10 mouse cellular contexts compared by ENCODE assay signal in genomic region chr9:105048351-105048750, GRCm38 (mm10). TPM values are rescaled to one million over a fixed set of nuclear protein-coding genes. Genes with fewer than 3 reads are reported as not detected.
DNase-seq lines count a peak whose midpoint lies in the region; ATAC-seq and TF ChIP-seq lines count a peak whose summit lies in the region.
"Had no signal": no experiment of that assay in that cellular context is flagged by ENCODE, and none has a peak within 500 bp of the region (broad histone marks: within the 10 kb centered on the region; RNA-seq: fewer than 3 reads in every experiment).

No protein-coding gene starts in this region.

- no peak overlapping the region for H3K4me2 ChIP-seq in hindbrain, embryonic 13.5 days
- no peak overlapping the region for H3K4me2 ChIP-seq in hindbrain, embryonic 12.5 days (replicated peaks)
- H3K4me2 ChIP-seq in midbrain, embryonic 12.5 days (replicated peaks): no peak overlapping the region
- H3K4me2 ChIP-seq in lung, postnatal 0 days (replicated peaks; ENCODE audit: low read depth, low read length): no peak overlapping the region

- H3K36me3 ChIP-seq in hindbrain, embryonic 13.5 days: no peaks in the 10 kb centered on the region
- H3K36me3 ChIP-seq in hindbrain, embryonic 12.5 days: no peaks in the 10 kb centered on the region
- no peaks in the 10 kb centered on the region for H3K36me3 ChIP-seq in midbrain, embryonic 12.5 days
- H3K36me3 ChIP-seq in lung, postnatal 0 days (ENCODE audit: insufficient read depth, low read length): no peaks in the 10 kb centered on the region

- H3K27ac ChIP-seq in hindbrain, embryonic 13.5 days: peak overlapping the region; percentile 56
- H3K27ac ChIP-seq in hindbrain, embryonic 12.5 days: no peak overlapping the region
- H3K27ac ChIP-seq in layer of hippocampus, adult 2 months: peak overlapping the region; percentile 75
- H3K27ac ChIP-seq in midbrain, embryonic 12.5 days (replicated peaks): peak overlapping the region; percentile 30; the same call in 1 of the 2 replicates
- H3K27ac ChIP-seq in lung, postnatal 0 days (ENCODE audit: low read length): no peak overlapping the region

- TF ChIP-seq EP300 in lung, postnatal 0 days (IDR thresholded peaks at IDR 0.05): no peak

- no peak overlapping the region for H3K4me3 ChIP-seq in hindbrain, embryonic 13.5 days
- no peak overlapping the region for H3K4me3 ChIP-seq in hindbrain, embryonic 12.5 days
- H3K4me3 ChIP-seq in layer of hippocampus, adult 2 months: no peak overlapping the region
- H3K4me3 ChIP-seq in midbrain, embryonic 12.5 days: no peak overlapping the region
- no peak overlapping the region for H3K4me3 ChIP-seq in lung, postnatal 0 days (ENCODE audit: low read depth, low read length)

- peak; percentile 64 to 68 for DNase-seq in layer of hippocampus, adult 2 months (ENCODE audit: low spot score in 2 of 2)
- DNase-seq in telencephalon, adult 2 months (ENCODE audit: low read depth, low spot score): peak; percentile 81
- DNase-seq in urinary bladder, postnatal 4 days (ENCODE audit: low spot score in 2 of 2): no peak
- DNase-seq in urinary bladder, adult 2 months (ENCODE audit: low spot score): no peak
- DNase-seq in lung, postnatal 0 days (ENCODE audit: low spot score): no peak
- DNase-seq: adrenal gland, postnatal 36 days; kidney, postnatal 4 days had no signal

- no peak overlapping the region for H3K9ac ChIP-seq in hindbrain, embryonic 13.5 days
- H3K9ac ChIP-seq in hindbrain, embryonic 12.5 days: no peak overlapping the region
- no peak overlapping the region for H3K9ac ChIP-seq in midbrain, embryonic 12.5 days (replicated peaks)
- no peak overlapping the region for H3K9ac ChIP-seq in lung, postnatal 0 days (replicated peaks; ENCODE audit: low read depth)

- H3K9me3 ChIP-seq in hindbrain, embryonic 13.5 days: no peaks in the 10 kb centered on the region
- no peaks in the 10 kb centered on the region for H3K9me3 ChIP-seq in hindbrain, embryonic 12.5 days (replicated peaks)
- H3K9me3 ChIP-seq in midbrain, embryonic 12.5 days: no peaks in the 10 kb centered on the region
- H3K9me3 ChIP-seq in lung, postnatal 0 days (ENCODE audit: low read length): no peaks in the 10 kb centered on the region

- no peak for TF ChIP-seq CTCF in layer of hippocampus, adult 2 months (conservative IDR thresholded peaks at IDR 0.05)
- TF ChIP-seq CTCF in lung, postnatal 0 days (IDR thresholded peaks at IDR 0.05): no peak

- peaks cover 16% of the 10 kb centered on the region for H3K4me1 ChIP-seq in hindbrain, embryonic 13.5 days (replicated peaks)
- H3K4me1 ChIP-seq in hindbrain, embryonic 12.5 days: 0 out of 2 replicates have a peak, but pooled peaks cover 5% of the 10 kb centered on the region
- peaks cover 5% of the 10 kb centered on the region for H3K4me1 ChIP-seq in midbrain, embryonic 12.5 days
- H3K4me1 ChIP-seq in lung, postnatal 0 days (ENCODE audit: insufficient read depth, low read depth, low read length): peaks cover 4% of the 10 kb centered on the region; the same call in 1 of the 2 replicates

- ATAC-seq in hindbrain, embryonic 13.5 days (ENCODE audit: low FRiP score): no peak
- ATAC-seq in hindbrain, embryonic 12.5 days (ENCODE audit: low FRiP score): no peak
- no peak for ATAC-seq in midbrain, embryonic 12.5 days (ENCODE audit: low FRiP score, low read depth)
- ATAC-seq in lung, postnatal 0 days: no peak

- WGBS in hindbrain, embryonic 13.5 days: 41% methylated on average over 10 of the region's 10 CpGs
- 52% methylated on average over 10 of the region's 10 CpGs for WGBS in hindbrain, embryonic 12.5 days
- 40% methylated on average over 10 of the region's 10 CpGs for WGBS in midbrain, embryonic 12.5 days
- 63% methylated on average over 10 of the region's 10 CpGs for WGBS in lung, postnatal 0 days

- H3K27me3 ChIP-seq in hindbrain, embryonic 13.5 days: 0 out of 2 replicates have a peak, but pooled peaks cover 5% of the 10 kb centered on the region
- no peaks in the 10 kb centered on the region for H3K27me3 ChIP-seq in hindbrain, embryonic 12.5 days
- no peaks in the 10 kb centered on the region for H3K27me3 ChIP-seq in midbrain, embryonic 12.5 days
- no peaks in the 10 kb centered on the region for H3K27me3 ChIP-seq in lung, postnatal 0 days (replicated peaks; ENCODE audit: insufficient read depth, low read length)

RNA-seq across cellular contexts. Expression of gene Mrpl3, which starts 4.7 kb away (rescaled TPM):
- 94.7 and 100 TPM in 2 replicates for polyA plus RNA-seq in hindbrain, embryonic 13.5 days (2015; fragmentation: Nextera tagmentation; extraction: Ambion mirVana)
- 102 and 106 TPM in 2 replicates for polyA plus RNA-seq in hindbrain, embryonic 12.5 days (2016; fragmentation: Nextera tagmentation; extraction: Ambion mirVana)
- total RNA-seq in layer of hippocampus, adult 2 months (2021): 10 to 100 TPM; 76.3 to 78.7 TPM
- 113 and 114 TPM in 2 replicates for polyA plus RNA-seq in midbrain, embryonic 12.5 days (2016; fragmentation: Nextera tagmentation; extraction: Ambion mirVana)
- polyA plus RNA-seq in urinary bladder, adult 2 months (2012; rRNA removed): 34.0 and 45.7 TPM in 2 replicates
- polyA plus RNA-seq in lung, postnatal 0 days (2015; fragmentation: Nextera tagmentation; extraction: Ambion mirVana): 55.4 and 58.7 TPM in 2 replicates

Comparison
In these comparisons a context has a peak if more than half of its experiments do, and no peak if none do; other contexts are left out.
1. H3K27ac ChIP-seq: peak in hindbrain, embryonic 13.5 days (single experiment), layer of hippocampus, adult 2 months (single experiment) and midbrain, embryonic 12.5 days (single experiment); none in hindbrain, embryonic 12.5 days (single experiment) and lung, postnatal 0 days (single experiment).
2. DNase-seq: peak in layer of hippocampus, adult 2 months (2 of 2) and telencephalon, adult 2 months (single experiment); none in urinary bladder, postnatal 4 days (0 of 2), urinary bladder, adult 2 months (single experiment) and lung, postnatal 0 days (single experiment).